Mouse (Mus musculus): ENCODE data around the gene Nbl1.

The Nbl1 gene

GRCm38 (mm10) chr4:139059569-139059968 lies 33.2 kb downstream of the Nbl1 start:
- peak; percentile 24 to 79 for DNase-seq

DNA sequence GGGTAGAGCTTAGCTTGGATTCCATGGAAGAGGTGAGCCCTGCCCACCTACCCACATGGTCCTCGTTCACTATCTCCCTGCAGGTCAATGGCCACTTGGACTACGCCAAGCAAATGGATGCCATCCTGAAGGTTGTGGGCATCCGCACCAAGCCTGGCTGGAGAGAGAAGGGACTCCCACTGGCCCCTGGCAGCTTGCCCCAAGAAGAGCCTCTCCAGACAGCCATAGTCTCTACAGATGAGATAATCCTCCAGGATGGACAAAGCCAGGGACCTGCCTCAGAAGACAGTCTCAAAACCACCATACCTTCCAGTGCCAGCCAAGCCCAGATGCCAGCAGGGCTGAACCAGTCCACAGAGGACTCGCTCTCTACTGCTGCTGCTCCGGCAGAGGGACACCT lies 34.8 kb downstream of the Nbl1 start:
- DNase-seq: no peak

DNA sequence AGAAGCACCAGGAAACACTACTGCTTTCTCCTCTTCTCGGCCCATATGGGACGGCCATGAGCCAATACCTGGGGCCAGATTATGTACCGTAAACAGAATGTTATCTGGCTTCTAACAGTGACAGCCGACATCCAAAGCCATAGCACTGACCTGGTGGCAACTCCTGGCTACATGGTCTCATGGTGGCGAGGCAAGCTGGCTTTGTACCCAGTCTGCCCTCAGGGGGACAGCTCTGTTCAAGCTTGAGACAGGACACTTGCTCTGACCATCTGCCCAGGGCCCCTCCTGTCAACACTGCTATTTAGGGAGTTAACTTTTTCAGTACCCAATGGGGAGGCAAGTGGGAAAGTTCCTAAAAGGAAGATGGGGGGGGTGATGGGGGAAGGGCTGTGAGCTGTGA lies 35.5 kb downstream of the Nbl1 start:
- DNase-seq: no peak

DNA sequence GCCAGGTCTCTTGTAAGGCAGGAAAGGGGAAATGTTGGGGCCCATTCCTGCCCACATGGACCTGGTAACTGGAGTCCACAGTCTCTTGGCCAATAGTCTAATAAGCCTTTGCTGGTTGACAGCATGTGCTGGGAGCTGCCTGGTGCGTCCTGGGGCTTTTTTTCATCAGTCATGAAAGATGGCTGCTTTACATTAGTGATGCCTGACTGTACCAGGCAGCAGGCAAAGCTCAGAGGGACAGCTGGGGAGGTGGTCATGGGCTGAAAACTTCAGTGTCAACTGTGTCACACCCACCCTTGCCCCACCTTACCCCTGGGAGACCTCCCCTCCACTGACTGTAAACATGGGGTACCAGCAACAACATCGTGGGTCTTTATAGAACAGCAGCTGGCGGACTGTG lies 37.0 kb downstream of the Nbl1 start:
- no peak for DNase-seq

- DNase-seq: no peak
These were observed 37.5 kb downstream of the Nbl1 start for GRCm38 (mm10) chr4:139055336-139055735.

DNA sequence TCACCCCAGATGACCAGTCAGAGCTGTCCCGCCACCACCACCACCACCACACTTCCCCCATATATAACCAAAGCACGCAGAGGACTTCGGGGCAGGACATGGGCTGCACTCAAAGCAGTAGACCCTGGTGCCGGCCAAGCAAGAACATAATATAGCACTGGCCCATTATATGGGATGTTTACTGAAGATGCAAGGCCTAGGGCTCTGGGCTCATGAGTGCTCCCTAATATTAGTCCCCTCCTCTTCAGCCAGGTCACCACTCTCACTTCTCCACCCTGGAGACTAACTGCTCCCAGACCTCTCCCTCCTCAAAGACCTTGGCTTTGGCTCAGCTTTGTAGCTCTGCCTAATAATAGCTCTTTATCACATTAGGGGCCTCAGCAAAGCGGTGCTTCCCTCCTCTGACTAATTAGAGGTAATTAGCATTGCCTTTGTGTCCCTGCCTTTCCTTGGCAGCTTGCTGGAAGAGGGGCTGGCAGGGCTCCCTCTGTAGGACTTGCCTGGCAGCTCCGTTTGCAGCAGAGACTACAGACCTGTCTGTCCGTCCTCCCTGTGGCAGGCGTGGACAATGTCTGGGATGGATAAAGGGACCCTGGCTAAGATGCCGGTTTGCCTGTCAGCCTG lies 38.4 kb downstream of the Nbl1 start:
- no peak for DNase-seq

DNA sequence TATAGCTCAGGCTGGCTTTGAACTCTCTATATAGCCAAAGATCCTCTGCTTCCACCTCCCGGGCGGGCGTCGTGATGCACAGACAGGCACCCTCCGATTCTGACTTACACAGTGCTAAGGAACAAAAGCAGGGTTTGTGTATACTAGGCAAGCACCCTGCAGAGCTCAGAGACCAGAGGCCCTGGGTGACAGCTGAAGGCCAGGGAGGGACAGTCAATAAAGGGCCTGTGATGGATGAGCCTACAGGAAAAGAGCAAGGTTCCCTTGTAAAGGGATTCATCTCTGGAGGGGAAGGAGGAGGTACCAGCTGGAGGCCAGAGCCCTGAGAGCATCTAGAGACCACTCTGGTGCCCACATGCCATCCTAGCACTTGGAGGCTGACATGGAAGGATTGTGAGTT lies 39.4 kb downstream of the Nbl1 start:
- DNase-seq: no peak

- DNase-seq: no peak
These were observed 40.0 kb downstream of the Nbl1 start for GRCm38 (mm10) chr4:139052796-139053195.

- DNase-seq: no peak
These were observed 44.3 kb downstream of the Nbl1 start for GRCm38 (mm10) chr4:139048518-139048917.

- DNase-seq: no peak
These were observed 46.4 kb downstream of the Nbl1 start for GRCm38 (mm10) chr4:139046354-139046753.

- DNase-seq: no peak
These were observed 48.2 kb downstream of the Nbl1 start for GRCm38 (mm10) chr4:139044566-139044965.

DNA sequence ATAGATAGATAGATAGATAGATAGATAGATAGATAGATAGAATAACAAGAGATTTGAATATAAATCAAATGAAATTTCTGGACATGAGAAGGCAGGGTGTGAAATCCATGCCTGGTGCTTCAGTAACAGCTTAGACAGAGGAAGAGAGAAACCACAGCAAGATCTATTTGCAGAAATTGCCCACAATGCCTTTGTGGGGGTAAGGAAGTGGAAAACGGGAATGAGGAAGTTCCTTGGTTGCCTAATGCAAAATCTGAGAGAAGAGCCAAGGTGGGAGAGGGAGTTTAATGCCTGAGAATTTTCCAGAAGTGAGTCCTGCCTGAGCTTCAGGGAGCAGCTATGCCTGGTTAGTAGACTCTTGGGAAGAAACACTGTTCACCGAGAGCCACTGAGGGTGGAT lies 49.2 kb downstream of the Nbl1 start:
- no peak for DNase-seq

DNA sequence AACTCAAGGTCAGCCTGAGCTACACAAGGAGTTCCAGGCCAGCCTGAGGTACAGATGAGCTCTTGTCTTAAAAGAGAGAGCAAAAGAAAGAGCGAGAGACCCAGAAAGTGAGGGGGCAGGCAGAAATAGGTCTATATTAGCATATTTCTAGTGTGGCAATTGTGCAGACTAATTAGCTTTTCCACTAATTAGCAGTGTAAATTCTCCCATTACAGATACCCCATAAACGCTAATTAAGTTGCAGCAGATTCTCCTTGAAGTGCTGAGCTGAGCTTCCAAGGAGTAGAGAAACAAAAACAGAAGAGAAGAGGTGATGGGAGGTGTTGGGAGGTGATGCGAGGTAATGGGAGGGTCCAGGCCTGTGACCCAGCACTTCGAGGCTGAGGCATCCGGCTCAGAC lies 50.2 kb downstream of the Nbl1 start:
- DNase-seq: no peak

GRCm38 (mm10) chr4:139040084-139040839 lies 52.5 kb downstream of the Nbl1 start:
- no peak for DNase-seq

DNA sequence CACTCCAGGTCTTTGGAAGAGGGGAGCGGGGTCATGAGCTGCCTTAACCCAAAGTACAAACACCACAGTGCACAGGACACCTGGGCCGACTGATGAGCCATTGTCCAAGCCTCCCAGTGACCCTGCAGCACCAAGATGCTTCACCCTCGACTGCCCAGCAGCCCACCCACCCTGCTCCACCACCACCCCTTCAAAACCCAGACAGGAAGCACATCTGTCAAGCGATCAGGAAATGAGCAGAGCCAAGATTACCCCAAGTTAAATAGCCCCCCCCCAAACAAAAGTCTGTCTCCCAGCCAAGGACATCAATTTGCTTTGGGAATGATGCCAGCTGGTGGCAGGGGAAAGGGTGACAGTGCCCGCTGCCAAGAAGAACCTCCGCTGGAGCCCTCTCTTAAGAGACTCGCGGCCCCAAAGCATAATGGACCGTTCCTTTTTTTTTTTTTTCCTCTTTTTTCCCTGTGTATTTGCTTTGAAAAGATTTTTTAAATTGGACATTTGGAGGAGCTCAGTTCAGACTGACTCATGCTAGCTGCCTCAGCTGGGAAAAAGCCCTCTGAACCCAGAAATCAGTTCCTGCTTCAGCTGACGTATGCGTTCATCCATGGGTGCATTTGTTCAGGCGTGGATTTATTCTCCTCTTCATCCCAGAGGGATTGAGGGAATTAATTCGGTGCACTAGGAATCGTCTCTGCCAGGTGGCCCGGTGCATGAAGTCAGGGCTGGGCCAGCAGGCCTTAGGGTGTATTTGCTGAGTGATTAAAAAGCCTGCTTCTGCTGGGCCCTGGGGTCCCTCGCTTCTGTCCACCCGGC lies 54.8 kb downstream of the Nbl1 start:
- peak; percentile 39 to 41 for DNase-seq

GRCm38 (mm10) chr4:139035799-139036198 lies 57.0 kb downstream of the Nbl1 start:
- no peak for DNase-seq

GRCm38 (mm10) chr4:139034942-139035341 lies 57.9 kb downstream of the Nbl1 start:
- no peak for DNase-seq

DNA sequence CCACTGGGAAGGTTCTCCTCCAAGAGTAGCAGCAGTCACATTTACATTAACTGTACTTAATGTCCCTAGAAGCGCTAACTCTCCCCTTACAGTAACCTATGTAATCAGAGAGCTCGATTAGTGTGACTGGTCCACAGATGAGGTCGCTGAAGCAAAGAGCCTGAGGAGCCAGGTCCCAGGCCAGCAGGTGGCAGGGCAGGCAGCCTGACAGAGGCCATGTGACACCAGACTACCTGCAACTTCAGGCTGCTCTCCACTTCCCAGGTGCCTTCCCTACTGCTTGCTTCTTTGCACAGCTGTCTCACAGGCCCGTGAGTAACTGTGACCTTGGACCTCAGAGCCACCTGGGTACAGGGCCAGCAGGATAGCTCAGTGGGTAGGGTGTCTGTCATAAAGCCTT lies 58.3 kb downstream of the Nbl1 start:
- DNase-seq: peak in 1 of 2 experiments; percentile 35

- no peak for DNase-seq
These were observed 58.8 kb downstream of the Nbl1 start for GRCm38 (mm10) chr4:139034010-139034367.

GRCm38 (mm10) chr4:139033263-139034009 lies 59.4 kb downstream of the Nbl1 start:
- no peak for DNase-seq

DNA sequence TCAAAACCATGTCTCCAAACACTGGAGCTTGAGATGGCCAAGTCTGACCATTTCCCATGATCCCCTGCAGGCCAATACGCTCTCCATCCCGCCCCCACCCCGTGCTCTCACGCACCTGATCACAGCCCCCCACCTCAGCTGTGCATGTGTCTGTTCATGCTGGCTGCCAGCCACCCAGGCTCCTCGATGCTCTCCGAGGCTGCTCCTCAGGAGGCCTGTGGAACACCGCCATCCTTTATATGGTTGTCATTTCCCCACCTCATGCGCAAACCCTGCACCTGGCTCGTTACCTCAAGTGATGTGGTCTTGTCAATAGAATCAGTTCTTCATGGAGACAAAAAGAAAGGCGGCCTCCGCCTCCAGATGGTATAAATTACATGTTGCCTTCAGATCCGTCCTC lies 60.3 kb downstream of the Nbl1 start:
- no peak for DNase-seq
